Mouse (Mus musculus) neural tube, embryonic 13.5 days (tissue): ENCODE data around the gene Fen1. TPM values are rescaled to one million over a fixed set of nuclear protein-coding genes. Genes with fewer than 3 reads are reported as not detected.

Experiments used
- ATAC-seq: fragments of 200-750 bp; cut with Nextera tagmentation; 2 replicates; pipeline ENCODE4 v1.8.0; 2017; ENCODE audit warnings: low read depth, mild to moderate bottlenecking, moderate TSS enrichment, moderate library complexity
- H3K27ac ChIP-seq: fragments of 300-500 bp; sonication (generic); replicated peaks from 2 replicates; pipeline ENCODE4 v1.5.1; 2015; ENCODE audit warnings: moderate library complexity, mild to moderate bottlenecking, inconsistent platforms
- H3K27me3 ChIP-seq: fragments of 300-500 bp; sonication (generic); 2 replicates; pipeline ENCODE4 v1.6.1; 2015; ENCODE audit warnings: mild to moderate bottlenecking, inconsistent platforms
- H3K36me3 ChIP-seq: fragments of 300-500 bp; sonication (generic); 2 replicates; pipeline ENCODE4 v1.6.1; 2015; ENCODE audit warnings: mild to moderate bottlenecking, inconsistent platforms
- H3K4me1 ChIP-seq: fragments of 300-500 bp; sonication (generic); replicated peaks from 2 replicates; pipeline ENCODE4 v1.6.1; 2015; ENCODE audit warnings: inconsistent platforms
- H3K4me2 ChIP-seq: fragments of 300-500 bp; sonication (generic); 2 replicates; pipeline ENCODE4 v1.6.1; 2015; ENCODE audit warnings: inconsistent platforms, mild to moderate bottlenecking, moderate library complexity
- H3K4me3 ChIP-seq: fragments of 300-500 bp; sonication (generic); 2 replicates; pipeline ENCODE4 v1.5.1; 2015; ENCODE audit warnings: mild to moderate bottlenecking, inconsistent platforms
- H3K9ac ChIP-seq: fragments of 300-500 bp; sonication (generic); 2 replicates; pipeline ENCODE4 v1.6.1; 2015; ENCODE audit warnings: moderate library complexity, mild to moderate bottlenecking, inconsistent platforms
- H3K9me3 ChIP-seq: fragments of 300-500 bp; sonication (generic); 2 replicates; pipeline ENCODE4 v1.6.1; 2016; ENCODE audit warnings: inconsistent platforms
- WGBS: fragments of 180-500 bp; shearing (Covaris S2); methylation state at CpG from one replicate; pipeline ENCODE4 v1.1.7; 2015; 5-methylcytosine and 5-hydroxymethylcytosine counted together
- microRNA-seq: library from miRNA; unstranded; fragments of <30 nt; microRNA quantifications from one replicate; pipeline ENCODE4, GENCODE M21; 2016
- polyA plus RNA-seq: library from polyadenylated mRNA; unstranded; fragments of >200 nt; fragmentation: Nextera tagmentation; extraction: Ambion mirVana; gene quantifications from 2 replicates; pipeline ENCODE4 v1.2.1, GENCODE M21; 2015

The Fen1 gene
- polyA plus RNA-seq, 1 experiment from 2014 or later = 31.6 TPM

DNA sequence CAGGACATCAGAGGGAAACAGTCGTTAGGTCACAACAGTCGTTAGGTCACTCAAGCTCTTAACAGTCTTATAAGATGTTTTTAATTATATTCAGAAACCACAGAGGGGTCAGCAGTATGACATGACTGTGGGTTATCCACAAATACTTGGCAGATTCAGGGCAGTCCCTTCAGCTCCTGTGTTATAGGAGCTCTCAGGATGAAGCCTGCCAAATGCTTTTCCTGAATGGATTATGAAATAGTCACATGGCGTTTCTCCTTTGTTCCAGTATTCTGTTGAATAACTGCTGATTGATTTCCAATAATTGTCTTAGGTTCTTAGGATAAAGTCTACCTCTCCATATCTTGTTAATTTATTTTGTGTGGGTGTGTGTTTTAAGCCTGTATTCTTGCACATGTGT lies 54.8 kb downstream of the Fen1 start:
- ATAC-seq = no peak
- WGBS = 81% methylated on average over 3 of the region's 3 CpGs
- H3K27ac ChIP-seq = no peak overlapping the region

More for the DNA sequence above, 54.8 kb downstream of the Fen1 start:
- H3K27me3 ChIP-seq = no peaks in the 10 kb centered on the region
- H3K9me3 ChIP-seq = no peaks in the 10 kb centered on the region
- H3K36me3 ChIP-seq = no peaks in the 10 kb centered on the region
- H3K4me2 ChIP-seq = no peak overlapping the region
- no peak overlapping the region for H3K9ac ChIP-seq
- no peaks in the 10 kb centered on the region for H3K4me1 ChIP-seq
- H3K4me3 ChIP-seq = no peak overlapping the region

Small RNA genes within 50 kb of the gene (microRNA-seq; reads per million reads assigned to microRNA genes)
- not detected for gene Mir6993

Other genes with a start within 250 kb of the Fen1 start
- gene Fth1, start 223.6 kb downstream of the Fen1 start, polyA plus RNA-seq = 1,616 and 1,651 TPM in 2 replicates
- gene Best1, start 202.5 kb downstream of the Fen1 start, polyA plus RNA-seq = 1.0 and 1.5 TPM in 2 replicates
- 25.2 and 26.2 TPM in 2 replicates for gene Rab3il1, start 202.5 kb downstream of the Fen1 start, polyA plus RNA-seq
- gene Fads3, start 162.6 kb downstream of the Fen1 start, polyA plus RNA-seq = 18.8 and 19.1 TPM in 2 replicates
- gene Fads2, start 102.4 kb downstream of the Fen1 start, polyA plus RNA-seq = 113 and 114 TPM in 2 replicates
- gene Fads1, start 21.3 kb downstream of the Fen1 start, polyA plus RNA-seq = 146 and 151 TPM in 2 replicates
- gene Tmem258, start 155 bp downstream of the Fen1 start, polyA plus RNA-seq = 347 and 404 TPM in 2 replicates
- gene Myrf, start 36.6 kb upstream of the Fen1 start, polyA plus RNA-seq = 0.67 and 0.69 TPM in 2 replicates
- 6.3 and 6.4 TPM in 2 replicates for gene Dagla, start 100.7 kb upstream of the Fen1 start, polyA plus RNA-seq
- 9.6 and 10.7 TPM in 2 replicates for gene Syt7, start 184.9 kb upstream of the Fen1 start, polyA plus RNA-seq